Mouse (Mus musculus): ENCODE measurements around the gene Gnai3.

The Gnai3 gene

DNA sequence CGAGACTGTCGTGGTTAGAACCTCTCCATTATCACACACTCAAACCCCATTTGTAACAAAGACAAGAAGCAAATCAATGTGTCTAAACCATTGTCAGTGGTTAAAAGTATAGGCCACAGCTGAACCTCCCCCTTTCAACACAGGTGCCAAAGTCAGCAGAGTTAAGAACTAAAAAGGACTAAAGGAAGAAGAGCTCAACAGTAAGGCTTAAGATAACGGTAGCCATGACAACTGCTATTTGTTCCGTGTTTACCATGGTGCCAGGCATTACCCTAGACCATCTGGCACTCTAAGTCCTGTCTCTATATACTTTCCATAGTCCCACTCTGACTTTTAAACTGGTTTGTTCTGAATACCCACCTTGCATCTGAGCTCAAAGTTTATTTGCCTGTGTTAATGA is 33.3 kb downstream of the Gnai3 start:
- DNase-seq (ENCODE audit: extremely low read depth, insufficient read length, low spot score): no peak

DNA sequence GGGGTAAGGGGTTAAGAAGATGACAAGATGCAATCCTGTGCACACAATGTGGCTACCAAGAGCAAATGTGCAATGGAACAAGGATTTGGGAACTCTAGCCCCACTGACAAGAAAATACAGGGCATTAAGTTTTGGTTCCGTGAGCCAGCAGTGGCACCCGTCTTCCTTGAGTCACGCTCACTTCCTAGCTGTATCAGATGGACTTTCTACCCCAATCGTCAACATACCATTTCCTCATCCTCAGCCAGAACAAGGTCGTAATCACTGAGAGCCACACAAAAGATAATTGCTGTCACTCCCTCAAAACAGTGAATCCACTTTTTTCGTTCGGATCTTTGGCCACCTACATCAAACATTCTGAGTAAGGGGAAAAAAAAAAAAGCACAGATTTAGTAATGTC is 33.7 kb downstream of the Gnai3 start:
- DNase-seq (ENCODE audit: extremely low read depth, insufficient read length, low spot score): no peak

GRCm38 (mm10) chr3:108111320-108111719 is 34.6 kb downstream of the Gnai3 start:
- DNase-seq (ENCODE audit: extremely low read depth, insufficient read length, low spot score): no peak

GRCm38 (mm10) chr3:108105281-108105680 is 40.7 kb downstream of the Gnai3 start:
- no peak for DNase-seq (ENCODE audit: extremely low read depth, insufficient read length, low spot score)

DNA sequence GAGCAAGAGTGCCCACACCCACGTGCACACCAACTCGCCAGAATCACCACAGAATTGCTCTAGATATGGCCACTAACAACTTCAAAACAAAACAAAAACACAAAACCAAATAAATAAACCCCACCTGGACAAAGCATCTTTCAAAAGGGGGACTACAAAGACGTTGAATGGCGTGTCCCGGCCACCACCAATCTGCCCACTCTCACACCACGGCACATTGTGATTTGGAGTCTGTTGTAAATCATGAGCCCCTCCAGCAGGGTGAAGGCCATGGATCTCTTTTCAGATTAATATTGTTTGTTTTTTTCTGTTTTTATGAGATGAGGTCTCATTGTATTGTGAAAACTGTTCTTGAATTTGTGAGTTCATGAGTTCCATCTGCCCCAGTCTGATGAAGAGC is 43.9 kb downstream of the Gnai3 start:
- no peak for DNase-seq (ENCODE audit: extremely low read depth, insufficient read length, low spot score)

DNA sequence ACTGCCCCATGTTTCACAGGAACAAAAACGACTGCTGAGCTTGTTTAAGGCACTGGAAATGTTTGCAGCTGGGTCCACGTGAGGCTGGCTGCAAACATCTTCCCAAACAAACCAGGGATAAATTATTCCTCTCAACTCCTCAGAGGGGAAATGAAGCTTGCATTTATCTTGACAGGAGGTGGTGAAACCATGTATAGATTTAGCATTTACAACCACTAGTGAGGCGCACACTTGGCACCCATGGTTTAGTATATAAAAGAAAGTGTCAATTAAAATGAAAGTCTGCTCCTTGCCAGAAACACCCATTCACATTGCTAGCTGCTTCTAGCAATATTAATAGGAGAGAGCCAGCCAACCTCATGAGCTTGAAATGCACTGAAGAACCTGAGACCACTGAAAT is 44.4 kb downstream of the Gnai3 start:
- no peak for DNase-seq (ENCODE audit: extremely low read depth, insufficient read length, low spot score)

DNA sequence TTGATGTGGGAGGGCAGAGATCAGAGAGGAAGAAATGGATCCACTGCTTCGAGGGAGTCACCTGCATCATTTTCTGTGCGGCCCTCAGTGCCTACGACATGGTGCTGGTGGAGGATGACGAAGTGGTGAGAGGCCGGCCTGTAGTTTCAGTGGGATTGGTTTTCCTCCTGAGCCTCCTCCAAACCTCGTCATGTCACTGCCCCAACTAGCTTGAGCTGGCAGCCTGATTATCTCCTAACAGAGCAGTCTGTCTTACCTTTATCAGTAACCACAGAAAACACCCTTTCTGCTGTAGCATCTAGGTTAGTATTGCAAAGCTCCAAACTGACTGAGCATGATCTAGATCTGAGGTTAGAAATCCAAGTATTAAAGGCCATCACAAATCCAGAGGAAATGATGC is 47.6 kb downstream of the Gnai3 start:
- no peak for DNase-seq (ENCODE audit: extremely low read depth, insufficient read length, low spot score)

- DNase-seq (ENCODE audit: extremely low read depth, insufficient read length, low spot score): no peak
Measured at GRCm38 (mm10) chr3:108097656-108098055, 48.3 kb downstream of the Gnai3 start.

- no peak for DNase-seq (ENCODE audit: extremely low read depth, insufficient read length, low spot score)
Measured at GRCm38 (mm10) chr3:108096726-108097125, 49.2 kb downstream of the Gnai3 start.

GRCm38 (mm10) chr3:108096226-108096625 is 49.7 kb downstream of the Gnai3 start:
- no peak for DNase-seq (ENCODE audit: extremely low read depth, insufficient read length, low spot score)

- DNase-seq (ENCODE audit: extremely low read depth, insufficient read length, low spot score): no peak
Measured at GRCm38 (mm10) chr3:108094976-108095760, 50.8 kb downstream of the Gnai3 start.

DNA sequence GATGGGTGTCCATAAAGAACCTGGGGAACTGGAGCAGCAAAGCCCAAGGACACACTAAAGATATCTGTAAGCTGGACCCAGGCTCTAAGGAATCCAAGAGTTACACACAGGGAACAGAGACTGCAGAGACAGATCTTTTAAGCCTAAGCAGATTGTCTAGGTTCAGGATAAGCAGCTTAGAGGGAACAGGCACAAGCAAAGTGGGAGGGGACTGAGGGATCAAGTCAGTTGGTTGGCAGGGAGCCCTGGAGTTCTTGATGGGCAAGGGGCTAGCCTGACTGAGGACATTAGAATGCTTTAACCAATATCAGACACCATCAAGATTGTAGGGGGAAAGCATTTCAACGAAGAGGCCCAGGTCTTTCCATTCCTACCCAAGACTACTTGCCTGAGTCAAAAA is 51.8 kb downstream of the Gnai3 start:
- DNase-seq (ENCODE audit: extremely low read depth, insufficient read length, low spot score): no peak

DNA sequence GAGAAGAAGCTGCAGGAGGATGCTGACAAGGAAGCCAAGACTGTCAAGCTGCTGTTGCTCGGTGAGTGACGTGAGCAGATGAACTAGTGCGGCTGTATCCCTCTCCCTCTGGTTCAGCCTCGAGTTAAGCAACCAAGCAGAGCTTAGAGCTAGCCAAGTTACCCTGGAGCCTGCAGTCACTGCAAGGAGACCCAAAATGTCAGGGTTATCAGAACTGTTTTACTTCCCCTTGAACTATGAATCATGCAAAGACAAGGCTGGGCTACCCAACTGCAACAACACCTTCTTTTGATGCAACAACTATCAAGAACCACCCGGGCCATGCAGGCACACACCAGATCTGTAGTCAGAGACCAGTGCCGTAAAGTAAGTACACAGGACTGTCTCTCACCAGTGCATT is 52.6 kb downstream of the Gnai3 start:
- no peak for DNase-seq (ENCODE audit: extremely low read depth, insufficient read length, low spot score)

- no peak for DNase-seq (ENCODE audit: extremely low read depth, insufficient read length, low spot score)
Measured at GRCm38 (mm10) chr3:108092536-108093115, 53.3 kb downstream of the Gnai3 start, which contains the start of gene Gnat2. Gene Gnat2 (plus strand): TSS chr3:108092789.

- no peak for DNase-seq (ENCODE audit: extremely low read depth, insufficient read length, low spot score)
Measured at GRCm38 (mm10) chr3:108092030-108092429, 53.9 kb downstream of the Gnai3 start.

DNA sequence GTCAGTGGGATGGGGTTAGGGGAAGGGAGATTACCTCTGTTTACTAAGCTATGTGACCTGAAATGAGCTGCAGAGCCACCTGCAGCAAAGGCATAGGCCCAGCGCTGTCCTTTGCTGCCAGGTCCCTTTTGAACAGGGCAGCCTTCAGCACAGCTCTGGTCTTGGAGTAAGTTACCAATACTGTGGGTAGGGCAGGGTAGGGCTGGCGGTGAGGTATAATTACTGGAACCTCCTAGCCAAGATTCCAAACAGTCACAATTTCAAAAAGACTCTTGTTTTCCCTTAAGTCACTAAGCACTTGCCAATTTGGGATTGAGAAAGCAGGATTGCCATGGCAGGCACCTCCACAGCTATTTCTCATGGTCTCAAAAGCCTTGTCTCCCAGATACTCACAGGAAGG is 55.4 kb downstream of the Gnai3 start:
- DNase-seq (ENCODE audit: extremely low read depth, insufficient read length, low spot score): no peak

DNA sequence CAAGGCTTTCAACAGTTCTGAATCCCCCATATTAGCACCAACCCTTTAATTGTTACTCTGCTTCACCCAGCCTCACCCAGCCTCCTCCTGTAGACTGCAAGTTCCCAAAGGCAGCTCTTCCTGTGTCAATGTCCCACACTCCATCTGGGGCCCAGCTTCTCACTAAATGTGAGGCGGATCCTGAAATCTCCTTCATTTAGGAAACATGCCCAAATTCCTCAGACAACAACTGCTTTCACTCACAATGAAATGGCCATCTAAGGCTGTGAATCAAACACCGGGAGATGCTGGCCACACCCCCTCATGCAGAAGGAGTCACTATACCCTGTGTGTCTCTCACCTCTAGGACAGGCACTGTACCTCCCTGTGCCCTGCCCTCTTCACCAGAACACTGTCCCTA is 56.0 kb downstream of the Gnai3 start:
- no peak for DNase-seq (ENCODE audit: extremely low read depth, insufficient read length, low spot score)

DNA sequence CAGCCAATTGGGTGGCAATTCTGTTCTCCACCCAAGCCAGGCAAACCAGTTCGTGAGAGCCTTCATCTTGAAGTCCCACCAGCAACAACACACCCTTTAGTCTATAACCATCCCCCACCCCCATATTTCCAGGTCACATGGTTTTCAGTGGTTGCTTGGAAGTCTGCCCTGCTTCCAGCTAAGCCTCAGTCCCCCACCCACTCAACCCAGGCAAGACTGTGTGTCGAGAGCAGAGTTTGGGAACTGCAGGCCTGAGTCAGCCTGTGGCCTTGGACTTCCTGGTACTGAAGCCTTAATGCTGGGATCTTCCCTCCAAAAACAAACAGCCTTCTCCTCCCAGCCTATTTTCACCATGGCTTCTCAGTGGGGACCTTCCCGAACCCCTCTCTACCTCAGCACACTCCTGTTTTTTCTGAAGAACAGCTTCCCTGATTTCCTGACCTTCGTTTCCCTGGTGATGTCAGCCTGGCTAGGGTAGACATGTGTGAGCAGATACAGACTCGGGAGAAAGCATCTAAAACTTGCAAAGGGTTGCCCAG is 57.0 kb downstream of the Gnai3 start:
- DNase-seq (ENCODE audit: extremely low read depth, insufficient read length, low spot score): no peak

DNA sequence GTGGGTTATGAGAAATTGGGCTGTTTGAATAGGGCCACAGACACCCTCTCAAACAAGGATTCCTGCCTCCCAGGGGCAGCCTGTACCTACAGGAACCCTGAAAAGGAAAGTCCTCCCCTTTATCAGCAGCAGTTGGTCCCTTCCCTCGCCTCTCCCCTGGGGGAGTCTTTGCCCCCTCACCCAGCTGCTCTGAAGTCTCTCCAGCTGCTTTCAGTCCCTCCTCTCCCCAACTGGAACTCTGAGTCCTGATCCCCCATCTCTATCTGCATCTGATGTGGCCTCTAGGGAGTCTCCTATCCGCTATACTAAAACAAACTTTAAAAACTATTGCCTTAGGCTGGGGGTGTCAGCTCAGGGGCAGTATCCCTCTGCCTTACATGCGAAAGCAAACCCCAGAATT is 58.6 kb downstream of the Gnai3 start:
- no peak for DNase-seq (ENCODE audit: extremely low read depth, insufficient read length, low spot score)

- peak; percentile 89 for DNase-seq (ENCODE audit: extremely low read depth, insufficient read length, low spot score)
Measured at GRCm38 (mm10) chr3:108086470-108086979, 59.4 kb downstream of the Gnai3 start, which contains the start of gene Ampd2. Gene Ampd2 (minus strand): TSS chr3:108086651.

GRCm38 (mm10) chr3:108085721-108086469 is 60.1 kb downstream of the Gnai3 start:
- peak; percentile 75 for DNase-seq (ENCODE audit: extremely low read depth, insufficient read length, low spot score)

Measured in 3134 (cell line).